Comparison of ENCODE assay signal across 8 mouse cellular contexts in genomic region chr10:127643553-127644238, GRCm38 (mm10). TPM values are rescaled to one million over a fixed set of nuclear protein-coding genes. Genes with fewer than 3 reads are reported as not detected.
DNase-seq lines count a peak whose midpoint lies in the region; ATAC-seq lines count a peak whose summit lies in the region.

No protein-coding gene starts in this region.

- peaks cover 16% of the 10 kb centered on the region; the same call in 1 of the 2 replicates for H3K4me1 ChIP-seq in intestine, embryonic 14.5 days (replicated peaks; ENCODE audit: control insufficient read depth, insufficient read depth, low read length)
- peaks cover 20% of the 10 kb centered on the region for H3K4me1 ChIP-seq in liver, embryonic 16.5 days (ENCODE audit: control insufficient read depth, low read depth, low read length)
- peaks cover 16% of the 10 kb centered on the region for H3K4me1 ChIP-seq in neural tube, embryonic 12.5 days

- under 1% methylated on average over 25 of the region's 25 CpGs for WGBS in intestine, embryonic 14.5 days
- under 1% methylated on average over 25 of the region's 25 CpGs for WGBS in liver, embryonic 16.5 days (ENCODE audit: insufficient replicate concordance)
- WGBS in neural tube, embryonic 12.5 days, result 3% methylated on average over 25 of the region's 25 CpGs

- H3K36me3 ChIP-seq in intestine, embryonic 14.5 days (ENCODE audit: control insufficient read depth, insufficient read depth, low read length), result peaks cover 10% of the 10 kb centered on the region; the same call in 1 of the 2 replicates
- H3K36me3 ChIP-seq in liver, embryonic 16.5 days (ENCODE audit: control insufficient read depth, insufficient read depth), result no peaks in the 10 kb centered on the region; the same call in 1 of the 2 replicates
- no peaks in the 10 kb centered on the region for H3K36me3 ChIP-seq in neural tube, embryonic 12.5 days

- no peaks in the 10 kb centered on the region for H3K27me3 ChIP-seq in intestine, embryonic 14.5 days (replicated peaks; ENCODE audit: control insufficient read depth, insufficient read depth, low read length)
- H3K27me3 ChIP-seq in liver, embryonic 16.5 days (ENCODE audit: control insufficient read depth, insufficient read depth, low read depth, low read length), result no peaks in the 10 kb centered on the region
- H3K27me3 ChIP-seq in neural tube, embryonic 12.5 days (replicated peaks), result peaks cover 29% of the 10 kb centered on the region

- peak overlapping the region; percentile 65 for H3K9ac ChIP-seq in intestine, embryonic 14.5 days (ENCODE audit: low read length)
- H3K9ac ChIP-seq in liver, embryonic 16.5 days (ENCODE audit: low read depth, low read length), result peak overlapping the region; percentile 68
- H3K9ac ChIP-seq in neural tube, embryonic 12.5 days, result peak overlapping the region; percentile 40; the same call in 1 of the 2 replicates

- peak; percentile 16 for DNase-seq in right cerebral cortex, postnatal 4 days
- no peak for DNase-seq in right cerebral cortex, postnatal 14 days
- DNase-seq in gastrocnemius, postnatal 36 days, result peak; percentile 81 to 83
- DNase-seq in intestine, embryonic 14.5 days (ENCODE audit: low spot score), result peak; percentile 87
- DNase-seq in thymus, postnatal 0 days (ENCODE audit: low spot score), result peak; percentile 75

- peak overlapping the region; percentile 69 for H3K4me2 ChIP-seq in intestine, embryonic 14.5 days (ENCODE audit: low read length)
- H3K4me2 ChIP-seq in liver, embryonic 16.5 days (ENCODE audit: low read depth, low read length), result peak overlapping the region; percentile 94
- peak overlapping the region; percentile 61 for H3K4me2 ChIP-seq in neural tube, embryonic 12.5 days (replicated peaks)

- intact Hi-C loops in gastrocnemius, postnatal 36 days (cut with DNase I), result loop anchor here (2.0 to 10.0 kb wide), 4 partner anchors 19 to 293 kb away; partner anchors contain the start of gene Zbtb39

- peak overlapping the region; percentile 83 for H3K27ac ChIP-seq in intestine, embryonic 14.5 days (ENCODE audit: low read depth)
- peak overlapping the region; percentile 89 for H3K27ac ChIP-seq in liver, embryonic 16.5 days (ENCODE audit: low read length)
- no peak overlapping the region for H3K27ac ChIP-seq in neural tube, embryonic 12.5 days

- H3K4me3 ChIP-seq in intestine, embryonic 14.5 days (ENCODE audit: low read depth, low read length), result peak overlapping the region; percentile 49
- peak overlapping the region; percentile 64 for H3K4me3 ChIP-seq in liver, embryonic 16.5 days (ENCODE audit: low read depth, low read length)
- H3K4me3 ChIP-seq in neural tube, embryonic 12.5 days, result peak overlapping the region; percentile 30

- H3K9me3 ChIP-seq in intestine, embryonic 14.5 days (ENCODE audit: control insufficient read depth, low read length), result no peaks in the 10 kb centered on the region
- no peaks in the 10 kb centered on the region for H3K9me3 ChIP-seq in liver, embryonic 16.5 days (replicated peaks; ENCODE audit: control insufficient read depth, low read length)
- H3K9me3 ChIP-seq in neural tube, embryonic 12.5 days, result no peaks in the 10 kb centered on the region

- peak; percentile 63 for ATAC-seq in common myeloid progenitor, adult 5-6 weeks (replicated peaks; ENCODE audit: low read depth, poor library complexity, severe bottlenecking)
- ATAC-seq in intestine, embryonic 14.5 days (replicated peaks; ENCODE audit: low FRiP score, low TSS enrichment, low read depth), result peak; percentile 32; the same call in 1 of the 2 replicates
- ATAC-seq in liver, embryonic 16.5 days (ENCODE audit: low read depth), result peak; percentile 61
- 0 out of 2 replicates have a peak, but pooled peaks have one; percentile 14 for ATAC-seq in neural tube, embryonic 12.5 days (ENCODE audit: low FRiP score, low read depth)

RNA-seq across cellular contexts. Expression of gene Stat6, which starts 0.9 kb away (rescaled TPM):
- total RNA-seq in common myeloid progenitor, adult 5-6 weeks (2017), result 33.1 and 48.3 TPM in 2 replicates
- total RNA-seq in gastrocnemius, postnatal 36 days (2021), result 10 to 100 TPM; 15.4 to 15.5 TPM
- 28.5 and 29.4 TPM in 2 replicates for polyA plus RNA-seq in intestine, embryonic 14.5 days (2014; fragmentation: Nextera tagmentation; extraction: Ambion mirVana)
- polyA plus RNA-seq in liver, embryonic 16.5 days (2015; fragmentation: Nextera tagmentation; extraction: Ambion mirVana), result 14.8 and 17.7 TPM in 2 replicates
- 7.2 and 7.5 TPM in 2 replicates for polyA plus RNA-seq in neural tube, embryonic 12.5 days (2016; fragmentation: Nextera tagmentation; extraction: Ambion mirVana)
- polyA plus RNA-seq in thymus, postnatal 0 days (2015; fragmentation: Nextera tagmentation; extraction: Ambion mirVana), result 38.4 and 47.9 TPM in 2 replicates

RNA-seq across cellular contexts. Expression of gene Lrp1, which starts 22.7 kb away (rescaled TPM):
- total RNA-seq in common myeloid progenitor, adult 5-6 weeks (2017), result 0.97 and 3.2 TPM in 2 replicates
- 10 to 100 TPM; 48.6 to 49.1 TPM for total RNA-seq in gastrocnemius, postnatal 36 days (2021)
- polyA plus RNA-seq in intestine, embryonic 14.5 days (2014; fragmentation: Nextera tagmentation; extraction: Ambion mirVana), result 92.1 and 96.6 TPM in 2 replicates
- polyA plus RNA-seq in liver, embryonic 16.5 days (2015; fragmentation: Nextera tagmentation; extraction: Ambion mirVana), result 31.9 and 36.3 TPM in 2 replicates
- 85.7 and 96.0 TPM in 2 replicates for polyA plus RNA-seq in neural tube, embryonic 12.5 days (2016; fragmentation: Nextera tagmentation; extraction: Ambion mirVana)
- polyA plus RNA-seq in thymus, postnatal 0 days (2015; fragmentation: Nextera tagmentation; extraction: Ambion mirVana), result 8.0 and 8.6 TPM in 2 replicates

RNA-seq across cellular contexts. Expression of gene Nemp1, which starts 23.0 kb away (rescaled TPM):
- 20.8 and 22.6 TPM in 2 replicates for total RNA-seq in common myeloid progenitor, adult 5-6 weeks (2017)
- total RNA-seq in gastrocnemius, postnatal 36 days (2021), result 1 to 10 TPM; 1.9 to 2.1 TPM
- polyA plus RNA-seq in intestine, embryonic 14.5 days (2014; fragmentation: Nextera tagmentation; extraction: Ambion mirVana), result 8.8 and 8.9 TPM in 2 replicates
- polyA plus RNA-seq in liver, embryonic 16.5 days (2015; fragmentation: Nextera tagmentation; extraction: Ambion mirVana), result 6.7 and 7.1 TPM in 2 replicates
- polyA plus RNA-seq in neural tube, embryonic 12.5 days (2016; fragmentation: Nextera tagmentation; extraction: Ambion mirVana), result 7.2 and 8.0 TPM in 2 replicates
- polyA plus RNA-seq in thymus, postnatal 0 days (2015; fragmentation: Nextera tagmentation; extraction: Ambion mirVana), result 10.6 and 10.9 TPM in 2 replicates

RNA-seq across cellular contexts. Expression of gene Nab2, which starts 24.7 kb away (rescaled TPM):
- 5.7 and 6.8 TPM in 2 replicates for total RNA-seq in common myeloid progenitor, adult 5-6 weeks (2017)
- total RNA-seq in gastrocnemius, postnatal 36 days (2021), result 1 to 10 TPM; 2.3 to 4.4 TPM
- polyA plus RNA-seq in intestine, embryonic 14.5 days (2014; fragmentation: Nextera tagmentation; extraction: Ambion mirVana), result 7.4 and 7.5 TPM in 2 replicates
- 3.0 and 3.9 TPM in 2 replicates for polyA plus RNA-seq in liver, embryonic 16.5 days (2015; fragmentation: Nextera tagmentation; extraction: Ambion mirVana)
- polyA plus RNA-seq in neural tube, embryonic 12.5 days (2016; fragmentation: Nextera tagmentation; extraction: Ambion mirVana), result 5.6 and 6.9 TPM in 2 replicates
- polyA plus RNA-seq in thymus, postnatal 0 days (2015; fragmentation: Nextera tagmentation; extraction: Ambion mirVana), result 9.2 and 10.0 TPM in 2 replicates
